Mouse (Mus musculus) lung, embryonic 14.5 days (tissue): ENCODE results near the gene Slc25a39. TPM values are rescaled to one million over a fixed set of nuclear protein-coding genes. Genes with fewer than 3 reads are reported as not detected.
"Not testable (repeated sequence)": the region's sequence is repeated elsewhere in the genome, so short reads cannot be mapped to it uniquely, and the experiment has no call there.

ENCODE experiments used
- ATAC-seq: fragments of 200-750 bp; cut with Nextera tagmentation; 2 replicates; pipeline ENCODE4 v1.8.0; 2017; ENCODE audit warnings: mild to moderate bottlenecking, moderate TSS enrichment, moderate library complexity; ENCODE audit not compliant: insufficient read depth
- DNase-seq: peaks from one replicate; pipeline ENCODE4 v3.0.0-alpha.2; 2015
- H3K27ac ChIP-seq: fragments of 300-500 bp; sonication (generic); 2 replicates; pipeline ENCODE4 v1.5.1; 2014; ENCODE audit warnings: low read depth, mild to moderate bottlenecking, moderate library complexity
- H3K27me3 ChIP-seq: fragments of 300-500 bp; sonication (generic); 2 replicates; pipeline ENCODE4 v1.6.1; 2014; ENCODE audit warnings: low read length, control low read depth; ENCODE audit not compliant: insufficient read depth
- H3K36me3 ChIP-seq: fragments of 300-500 bp; sonication (generic); 2 replicates; pipeline ENCODE4 v1.6.1; 2014; ENCODE audit warnings: control low read depth; ENCODE audit not compliant: insufficient read depth
- H3K4me1 ChIP-seq: fragments of 300-500 bp; sonication (generic); 2 replicates; pipeline ENCODE4 v1.6.1; 2014; ENCODE audit warnings: antibody characterized with exemption, control low read depth; ENCODE audit not compliant: insufficient read depth
- H3K4me2 ChIP-seq: fragments of 300-500 bp; sonication (generic); 2 replicates; pipeline ENCODE4 v1.6.1; 2014; ENCODE audit warnings: mild to moderate bottlenecking
- H3K4me3 ChIP-seq: fragments of 300-500 bp; sonication (generic); 2 replicates; pipeline ENCODE4 v1.5.1; 2014; ENCODE audit warnings: low read depth, low read length
- H3K9ac ChIP-seq: fragments of 300-500 bp; sonication (generic); 2 replicates; pipeline ENCODE4 v1.6.1; 2014
- H3K9me3 ChIP-seq: fragments of 300-500 bp; sonication (generic); 2 replicates; pipeline ENCODE4 v1.6.1; 2016; ENCODE audit warnings: low read depth, low read length, control low read depth
- CTCF ChIP-seq: IDR thresholded peaks from 2 replicates; pipeline ENCODE4 v1.5.1; 2016; ENCODE audit warnings: antibody characterized with exemption, low read depth
- WGBS: fragments of 180-500 bp; shearing (Covaris S2); extraction: QIAGEN DNeasy Blood & Tissue Kit; methylation state at CpG from one replicate; pipeline ENCODE4 v1.1.7; 2014; 5-methylcytosine and 5-hydroxymethylcytosine counted together
- polyA plus RNA-seq: library from polyadenylated mRNA; unstranded; fragments of >200 nt; fragmentation: Nextera tagmentation; extraction: Ambion mirVana; gene quantifications from 2 replicates; pipeline ENCODE4 v1.2.1, GENCODE M21; 2014

Slc25a39 gene
- polyA plus RNA-seq, 1 experiment from 2014 or later: 244 TPM

GRCm38 (mm10) chr11:102411061-102411460, 3.3 kb upstream of the Slc25a39 start:
- TF ChIP-seq CTCF: no peak
- ATAC-seq: no peak
- DNase-seq: no peak
- H3K4me1 ChIP-seq: peaks cover 5% of the 10 kb centered on the region; the same call in 1 of the 2 replicates
- H3K9ac ChIP-seq: no peak overlapping the region
- H3K27me3 ChIP-seq: no peaks in the 10 kb centered on the region
- H3K4me2 ChIP-seq: no peak overlapping the region
- H3K36me3 ChIP-seq: no peaks in the 10 kb centered on the region
- no peak overlapping the region for H3K27ac ChIP-seq
- H3K4me3 ChIP-seq: no peak overlapping the region
- 69% methylated on average over 3 of the region's 3 CpGs for WGBS
- no peaks in the 10 kb centered on the region for H3K9me3 ChIP-seq

- not testable (repeated sequence) for H3K36me3 ChIP-seq, H3K9ac ChIP-seq, H3K27ac ChIP-seq, H3K4me1 ChIP-seq, ATAC-seq, DNase-seq, H3K9me3 ChIP-seq, H3K27me3 ChIP-seq, H3K4me3 ChIP-seq, H3K4me2 ChIP-seq
- whole genome bisulfite sequencing: 91% methylated on average over 3 of the region's 3 CpGs
Measured at GRCm38 (mm10) chr11:102410345-102410744, 2.6 kb upstream of the Slc25a39 start.

- H3K4me2 ChIP-seq: no peak overlapping the region
- DNase-seq (no peak), ATAC-seq (no peak)
- H3K36me3 ChIP-seq: 0 out of 2 replicates have a peak, but pooled peaks cover under 1% of the 10 kb centered on the region
- TF ChIP-seq CTCF: no peak
- WGBS: 75% methylated on average over 3 of the region's 3 CpGs
- H3K9ac ChIP-seq: no peak overlapping the region
- no peaks in the 10 kb centered on the region for H3K9me3 ChIP-seq
- peaks cover 7% of the 10 kb centered on the region; the same call in 1 of the 2 replicates for H3K4me1 ChIP-seq
- peak overlapping the region; percentile 42; the same call in 1 of the 2 replicates for H3K27ac ChIP-seq
- H3K27me3 ChIP-seq: no peaks in the 10 kb centered on the region
- no peak overlapping the region for H3K4me3 ChIP-seq
Measured at GRCm38 (mm10) chr11:102409795-102410330, 2.1 kb upstream of the Slc25a39 start.

- Histone ChIP-seq H3K4me2 (peak overlapping the region; percentile 96), H3K4me3 (peak overlapping the region; percentile 80), H3K27ac (peak overlapping the region; percentile 71), H3K27me3 (no peaks in the 10 kb centered on the region), H3K36me3 (peaks cover 7% of the 10 kb centered on the region), H3K9ac (peak overlapping the region; percentile 38), H3K9me3 (no peaks in the 10 kb centered on the region), H3K4me1 (peaks cover 7% of the 10 kb centered on the region; the same call in 1 of the 2 replicates)
- no peak for ATAC-seq
- WGBS: 28% methylated on average over 15 of the region's 15 CpGs
- DNase-seq: no peak
- no peak for TF ChIP-seq CTCF
Measured at GRCm38 (mm10) chr11:102408888-102409794, 1.4 kb upstream of the Slc25a39 start.

- H3K9me3 ChIP-seq: no peaks in the 10 kb centered on the region
- TF ChIP-seq CTCF: no peak
- peak overlapping the region; percentile 80 for H3K4me3 ChIP-seq
- DNase-seq (peak; percentile 100), ATAC-seq (peak; percentile 91)
- H3K9ac ChIP-seq: peak overlapping the region; percentile 85
- peaks cover 7% of the 10 kb centered on the region; the same call in 1 of the 2 replicates for H3K4me1 ChIP-seq
- under 1% methylated on average over 32 of the region's 32 CpGs for WGBS
- peak overlapping the region; percentile 96 for H3K4me2 ChIP-seq
- no peaks in the 10 kb centered on the region for H3K27me3 ChIP-seq
- H3K36me3 ChIP-seq: peaks cover 15% of the 10 kb centered on the region
- peak overlapping the region; percentile 95 for H3K27ac ChIP-seq
Measured at GRCm38 (mm10) chr11:102408344-102408876, 664 bp upstream of the Slc25a39 start.

GRCm38 (mm10) chr11:102406900-102407833, 579 bp downstream of the Slc25a39 start:
- DNase-seq (peak; percentile 97), ATAC-seq (peak; percentile 68)
- TF ChIP-seq CTCF: no peak
- Histone ChIP-seq H3K27me3 (no peaks in the 10 kb centered on the region), H3K9me3 (no peaks in the 10 kb centered on the region), H3K36me3 (peaks cover 27% of the 10 kb centered on the region), H3K4me2 (peak overlapping the region; percentile 96), H3K4me3 (peak overlapping the region; percentile 80), H3K27ac (peak overlapping the region; percentile 95), H3K9ac (peak overlapping the region; percentile 85), H3K4me1 (peaks cover 7% of the 10 kb centered on the region; the same call in 1 of the 2 replicates)
- WGBS: under 1% methylated on average over 83 of the region's 85 CpGs
